30 mouse cellular contexts compared by ENCODE assay signal in the genomic region with DNA sequence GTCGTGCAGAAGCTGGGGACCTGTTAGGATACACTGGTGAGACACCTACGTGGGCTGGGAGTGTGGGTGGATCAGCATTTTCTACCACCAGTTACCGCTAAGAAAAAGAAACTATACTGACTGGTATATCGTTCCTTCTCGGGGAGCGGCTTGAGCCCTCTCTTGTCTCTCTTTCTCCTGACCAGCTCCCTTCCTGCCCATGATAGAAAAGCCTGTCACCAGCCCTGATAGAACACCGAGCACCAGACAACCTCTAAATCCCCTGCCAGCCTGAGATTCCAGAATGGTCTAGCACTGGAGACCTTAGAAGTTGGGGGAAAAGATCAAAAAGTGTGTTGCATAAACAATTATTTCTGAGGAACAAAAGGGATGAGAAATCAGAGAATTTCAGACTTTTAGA.
DNase-seq lines count a peak whose midpoint lies in the region; ATAC-seq and TF ChIP-seq lines count a peak whose summit lies in the region.
"Had no signal": no experiment of that assay in that cellular context is flagged by ENCODE, and none has a peak within 500 bp of the region (broad histone marks: within the 10 kb centered on the region; RNA-seq: fewer than 3 reads in every experiment).

No protein-coding gene starts in this region.

- no peak for DNase-seq in heart, adult 2 months
- no peak for DNase-seq in heart, postnatal 25 days (ENCODE audit: low spot score)
- DNase-seq in heart, postnatal 36 days = peak; percentile 7 to 10
- no peak for DNase-seq in midbrain, embryonic 14.5 days
- DNase-seq in layer of hippocampus, postnatal 10 days (ENCODE audit: low spot score in 2 of 2) = no peak
- DNase-seq: adrenal gland, postnatal 10 days; cerebellum, adult 9-11 months; gastrocnemius, adult 2 months; gastrocnemius, postnatal 36 days; kidney, adult 11 months; kidney, postnatal 14 days; layer of hippocampus, postnatal 36 days; lung, embryonic 14.5 days; lung, postnatal 14 days; retina, postnatal 1 day; right cerebral cortex, postnatal 14 days had no signal

- no peaks in the 10 kb centered on the region for H3K9me3 ChIP-seq in heart, embryonic 15.5 days (replicated peaks)
- no peaks in the 10 kb centered on the region for H3K9me3 ChIP-seq in midbrain, embryonic 14.5 days (ENCODE audit: control insufficient read depth, low read length)
- H3K9me3 ChIP-seq: embryonic facial prominence, embryonic 13.5 days; forebrain, embryonic 10.5 days; forebrain, embryonic 15.5 days; G1E; hindbrain, embryonic 10.5 days; hindbrain, embryonic 15.5 days; limb, embryonic 12.5 days; liver, embryonic 15.5 days; midbrain, embryonic 15.5 days; neural tube, embryonic 15.5 days had no signal

- intact Hi-C loops in heart, adult 2 months (cut with DNase I) = no loop called here
- intact Hi-C loops in heart, postnatal 25 days (cut with DNase I) = no loop called here
- intact Hi-C loops in heart, postnatal 36 days (cut with DNase I) = no loop called here

- H3K79me2 ChIP-seq in heart, adult 2 months (replicated peaks; ENCODE audit: control insufficient read depth, insufficient read depth, low read length) = no peaks in the 10 kb centered on the region

- TF ChIP-seq POLR2A in heart, adult 2 months (IDR thresholded peaks at IDR 0.05; ENCODE audit: insufficient read depth, low read depth, low read length) = no peak
- no peak for TF ChIP-seq POLR2A in cortical plate, adult 2 months (IDR thresholded peaks at IDR 0.05; ENCODE audit: extremely low read depth, insufficient read depth, low read length)

- peak overlapping the region; percentile 79 for H3K9ac ChIP-seq in heart, adult 2 months (ENCODE audit: low read depth, low read length)
- peak overlapping the region; percentile 37 for H3K9ac ChIP-seq in heart, embryonic 15.5 days
- H3K9ac ChIP-seq in midbrain, embryonic 14.5 days (replicated peaks; ENCODE audit: low read length) = no peak overlapping the region
- H3K9ac ChIP-seq: embryonic facial prominence, embryonic 13.5 days; forebrain, embryonic 15.5 days; hindbrain, embryonic 15.5 days; limb, embryonic 12.5 days; liver, embryonic 15.5 days; lung, embryonic 14.5 days; midbrain, embryonic 15.5 days; neural tube, embryonic 15.5 days had no signal

- no peak for TF ChIP-seq CTCF in heart, adult 2 months (IDR thresholded peaks at IDR 0.05)
- TF ChIP-seq CTCF in cortical plate, adult 2 months (IDR thresholded peaks at IDR 0.05; ENCODE audit: extremely low read depth, insufficient read depth, low read length) = no peak

- peak overlapping the region; percentile 92 for H3K27ac ChIP-seq in heart, adult 2 months
- 0 out of 2 replicates have a peak overlapping the region, but pooled peaks have one; percentile 45 for H3K27ac ChIP-seq in cortical plate, adult 2 months (ENCODE audit: insufficient read depth, low read length)
- peak overlapping the region; percentile 90 for H3K27ac ChIP-seq in heart, embryonic 15.5 days
- no peak overlapping the region for H3K27ac ChIP-seq in midbrain, embryonic 14.5 days (replicated peaks; ENCODE audit: low read depth, low read length)
- H3K27ac ChIP-seq: embryonic facial prominence, embryonic 13.5 days; forebrain, embryonic 10.5 days; forebrain, embryonic 15.5 days; gastrocnemius, adult 2 months; hindbrain, embryonic 10.5 days; hindbrain, embryonic 15.5 days; limb, embryonic 12.5 days; liver, embryonic 15.5 days; midbrain, embryonic 15.5 days; neural tube, embryonic 15.5 days had no signal

- H3K4me2 ChIP-seq in heart, embryonic 15.5 days = peak overlapping the region; percentile 58
- H3K4me2 ChIP-seq in midbrain, embryonic 14.5 days (ENCODE audit: low read length) = no peak overlapping the region
- H3K4me2 ChIP-seq: embryonic facial prominence, embryonic 13.5 days; forebrain, embryonic 15.5 days; hindbrain, embryonic 15.5 days; limb, embryonic 12.5 days; liver, embryonic 15.5 days; lung, embryonic 14.5 days; midbrain, embryonic 15.5 days; neural tube, embryonic 15.5 days had no signal

- H3K27me3 ChIP-seq in heart, adult 2 months (ENCODE audit: control insufficient read depth, insufficient read depth, low read length) = no peaks in the 10 kb centered on the region
- no peaks in the 10 kb centered on the region for H3K27me3 ChIP-seq in heart, embryonic 15.5 days
- no peaks in the 10 kb centered on the region for H3K27me3 ChIP-seq in midbrain, embryonic 14.5 days (ENCODE audit: control insufficient read depth, insufficient read depth, low read length)
- H3K27me3 ChIP-seq: embryonic facial prominence, embryonic 13.5 days; forebrain, embryonic 15.5 days; hindbrain, embryonic 15.5 days; limb, embryonic 12.5 days; liver, embryonic 15.5 days; midbrain, embryonic 15.5 days; neural tube, embryonic 15.5 days; Patski had no signal

- peak overlapping the region; percentile 47 for H3K4me3 ChIP-seq in heart, adult 2 months
- no peak overlapping the region for H3K4me3 ChIP-seq in cortical plate, adult 2 months (ENCODE audit: insufficient read depth, low read length)
- H3K4me3 ChIP-seq in heart, embryonic 15.5 days = peak overlapping the region; percentile 42
- no peak overlapping the region for H3K4me3 ChIP-seq in midbrain, embryonic 14.5 days (replicated peaks; ENCODE audit: low read depth, low read length)
- H3K4me3 ChIP-seq: embryonic facial prominence, embryonic 13.5 days; forebrain, embryonic 10.5 days; forebrain, embryonic 15.5 days; gastrocnemius, adult 2 months; hindbrain, embryonic 10.5 days; hindbrain, embryonic 15.5 days; limb, embryonic 12.5 days; liver, embryonic 15.5 days; midbrain, embryonic 15.5 days; neural tube, embryonic 15.5 days had no signal

- TF ChIP-seq EP300 in heart, adult 2 months (IDR thresholded peaks at IDR 0.05; ENCODE audit: insufficient read depth, low read depth, low read length) = no peak

- peaks cover 2% of the 10 kb centered on the region; the same call in 1 of the 2 replicates for H3K4me1 ChIP-seq in heart, adult 2 months (ENCODE audit: control insufficient read depth, insufficient read depth, low read length)
- H3K4me1 ChIP-seq in cortical plate, adult 2 months (ENCODE audit: control insufficient read depth, insufficient read depth, low read length) = no peaks in the 10 kb centered on the region
- peaks cover 20% of the 10 kb centered on the region for H3K4me1 ChIP-seq in heart, embryonic 15.5 days (replicated peaks)
- H3K4me1 ChIP-seq in midbrain, embryonic 14.5 days (ENCODE audit: control insufficient read depth, insufficient read depth, low read length) = no peaks in the 10 kb centered on the region
- H3K4me1 ChIP-seq: embryonic facial prominence, embryonic 13.5 days; forebrain, embryonic 15.5 days; hindbrain, embryonic 15.5 days; liver, embryonic 15.5 days had no signal

- ATAC-seq in heart, embryonic 15.5 days (replicated peaks; ENCODE audit: insufficient number of reproducible peaks, insufficient read depth, low FRiP score, low read depth) = peak; percentile 63; the same call in 1 of the 2 replicates
- ATAC-seq in midbrain, embryonic 14.5 days (ENCODE audit: low FRiP score, low TSS enrichment) = no peak
- ATAC-seq: forebrain, embryonic 15.5 days; inflammation-experienced regulatory T-cells, adult 6 months; midbrain, embryonic 15.5 days; Patski had no signal

- 29% methylated on average over 7 of the region's 7 CpGs for WGBS in heart, adult 2 months
- WGBS in heart, embryonic 15.5 days = 46% methylated on average over 7 of the region's 7 CpGs
- WGBS in midbrain, embryonic 14.5 days = 82% methylated on average over 7 of the region's 7 CpGs

- no peaks in the 10 kb centered on the region for H3K36me3 ChIP-seq in heart, adult 2 months (ENCODE audit: control insufficient read depth, insufficient read depth, low read length)
- no peaks in the 10 kb centered on the region for H3K36me3 ChIP-seq in heart, embryonic 15.5 days
- H3K36me3 ChIP-seq in midbrain, embryonic 14.5 days (ENCODE audit: control insufficient read depth, insufficient read depth, low read length) = no peaks in the 10 kb centered on the region
- H3K36me3 ChIP-seq: embryonic facial prominence, embryonic 13.5 days; forebrain, embryonic 10.5 days; forebrain, embryonic 15.5 days; G1E; hindbrain, embryonic 10.5 days; hindbrain, embryonic 15.5 days; limb, embryonic 12.5 days; liver, embryonic 15.5 days; midbrain, embryonic 15.5 days; neural tube, embryonic 15.5 days had no signal

Comparison
In these comparisons a context has a peak if more than half of its experiments do, and no peak if none do; other contexts are left out.
1. DNase-seq: peak in heart, postnatal 36 days (2 of 2); none in heart, adult 2 months (0 of 2), heart, postnatal 25 days (single experiment), midbrain, embryonic 14.5 days (single experiment) and layer of hippocampus, postnatal 10 days (0 of 2).
2. H3K4me3 ChIP-seq: peak in heart, adult 2 months (single experiment) and heart, embryonic 15.5 days (single experiment); none in cortical plate, adult 2 months (single experiment) and midbrain, embryonic 14.5 days (single experiment).